Mouse (Mus musculus): ENCODE results near the gene Maneal.

The Maneal gene

DNA sequence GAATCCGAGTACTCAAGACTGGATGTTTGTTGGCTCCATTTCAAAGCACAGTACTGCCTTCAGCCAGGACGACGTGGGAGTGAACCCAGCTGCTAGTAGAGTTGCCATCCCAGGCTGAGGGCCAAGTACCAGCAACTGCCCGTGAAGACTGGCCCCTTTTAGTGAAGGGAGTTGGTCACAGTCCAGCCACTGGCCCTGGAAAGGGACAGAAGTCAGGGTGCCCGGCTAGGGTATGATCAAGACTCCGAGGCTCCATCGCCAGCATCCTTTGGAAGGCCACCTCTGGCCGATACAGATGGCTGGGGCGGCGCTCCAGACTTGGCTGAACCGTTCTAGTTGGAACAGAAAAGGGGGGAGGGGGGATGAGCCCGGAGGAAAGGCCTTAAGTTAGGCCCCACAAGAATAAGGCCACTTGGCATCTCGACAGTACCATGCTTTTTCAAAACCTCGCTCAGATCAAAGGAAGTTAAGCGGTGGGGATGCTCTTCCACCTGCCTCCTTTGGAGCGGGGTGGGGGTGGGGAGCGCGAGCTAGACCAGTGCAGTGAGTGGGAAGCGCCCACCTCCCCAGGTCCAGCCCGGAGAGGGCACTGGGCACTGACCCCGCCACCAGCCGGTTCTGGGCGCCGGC is 12.2 kb downstream of the Maneal start:
- DNase-seq (ENCODE audit: low spot score in 2 of 2): peak; percentile 59 to 78

DNA sequence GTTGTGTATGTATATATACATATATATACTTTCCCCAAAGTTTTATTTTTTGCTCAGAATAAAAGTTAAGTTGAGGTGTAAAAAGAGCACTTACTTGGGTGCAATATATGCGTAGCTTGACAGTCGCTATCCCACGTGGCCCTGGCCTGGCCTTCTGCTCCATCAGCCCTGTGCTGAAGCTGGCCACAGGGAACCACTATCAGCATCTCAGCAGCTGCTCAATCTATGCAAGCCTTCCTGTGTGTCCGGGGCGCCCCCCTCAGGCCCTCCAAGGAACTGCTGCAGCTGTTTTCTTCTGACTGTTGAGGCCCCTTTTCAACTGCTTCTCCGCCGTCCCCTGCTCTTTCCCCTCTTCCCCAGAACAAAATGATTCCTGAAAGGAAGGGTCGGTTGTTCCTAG is 14.4 kb downstream of the Maneal start:
- DNase-seq (ENCODE audit: low spot score in 2 of 2): peak; percentile 76 to 87

DNA sequence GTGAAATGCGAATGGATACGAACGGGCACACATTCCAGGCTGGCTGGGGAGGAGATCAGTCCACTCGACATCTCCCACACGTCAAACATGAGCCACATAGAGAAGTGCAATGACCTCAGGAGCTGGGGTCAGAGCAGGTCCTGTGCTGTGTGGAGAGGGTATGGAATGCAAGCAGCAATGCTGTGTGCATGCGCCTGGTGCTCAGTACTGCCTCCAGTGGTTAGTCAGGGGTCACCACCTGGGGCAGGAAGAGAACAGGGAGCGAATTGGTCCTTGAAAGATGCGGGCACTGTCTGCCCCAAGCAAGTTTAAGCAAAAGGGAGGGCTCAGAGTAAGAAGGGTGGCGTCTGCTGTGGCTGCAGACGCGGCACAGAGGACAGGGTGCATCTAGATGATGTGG is 18.5 kb downstream of the Maneal start:
- no peak for DNase-seq (ENCODE audit: low spot score in 2 of 2)

DNA sequence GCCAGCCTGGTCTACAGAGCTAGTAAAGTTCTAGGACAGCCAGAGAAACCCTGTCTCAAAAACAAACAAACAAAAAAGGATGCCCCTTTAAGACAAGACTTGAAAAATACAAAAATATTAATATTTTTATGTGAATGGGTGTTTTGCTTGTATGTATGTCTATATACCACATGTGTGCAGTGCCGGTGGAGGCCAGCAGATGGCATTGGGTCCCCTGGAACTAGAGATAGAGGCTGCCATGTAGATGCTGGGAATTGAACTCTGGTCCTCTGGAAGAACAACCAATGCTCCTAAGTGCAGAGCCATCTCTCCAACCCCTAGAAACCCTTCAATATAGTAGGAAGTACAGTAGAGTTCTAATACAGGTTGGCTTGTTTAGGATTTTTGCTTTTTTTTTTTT is 21.0 kb downstream of the Maneal start:
- DNase-seq (ENCODE audit: low spot score in 2 of 2): no peak

DNA sequence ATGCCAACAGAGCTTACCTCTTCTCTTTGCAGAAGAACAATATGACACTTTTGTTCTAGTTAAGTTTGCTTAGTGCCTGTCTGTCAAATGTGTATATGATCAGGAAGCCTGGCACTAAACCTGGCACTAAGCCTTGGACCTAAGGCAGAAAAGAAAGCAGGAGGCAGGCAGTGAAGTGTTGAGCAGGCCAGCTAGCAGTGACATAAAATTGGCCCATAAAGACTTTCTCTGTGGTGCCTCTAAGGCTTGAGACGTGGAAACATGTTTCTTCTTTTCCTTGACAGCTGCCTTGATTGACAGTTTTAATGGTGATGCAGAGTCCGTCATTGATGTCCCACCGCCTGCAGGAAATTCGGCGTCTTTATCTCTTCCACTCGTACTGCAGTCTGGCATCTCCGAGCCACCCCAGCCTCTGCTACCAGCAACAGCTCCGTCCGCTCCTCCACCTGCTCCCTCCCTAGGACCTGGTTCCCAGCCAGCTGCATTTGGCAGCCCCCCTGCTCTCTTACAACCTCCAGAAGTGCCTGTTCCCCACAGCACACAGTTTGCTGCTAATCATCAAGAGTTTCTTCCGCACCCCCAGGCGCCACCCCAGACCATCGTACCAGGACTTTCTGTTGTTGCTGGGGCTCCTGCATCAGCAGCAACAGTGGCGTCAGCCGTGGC is 23.8 kb downstream of the Maneal start:
- no peak for DNase-seq (ENCODE audit: low spot score in 2 of 2)

DNA sequence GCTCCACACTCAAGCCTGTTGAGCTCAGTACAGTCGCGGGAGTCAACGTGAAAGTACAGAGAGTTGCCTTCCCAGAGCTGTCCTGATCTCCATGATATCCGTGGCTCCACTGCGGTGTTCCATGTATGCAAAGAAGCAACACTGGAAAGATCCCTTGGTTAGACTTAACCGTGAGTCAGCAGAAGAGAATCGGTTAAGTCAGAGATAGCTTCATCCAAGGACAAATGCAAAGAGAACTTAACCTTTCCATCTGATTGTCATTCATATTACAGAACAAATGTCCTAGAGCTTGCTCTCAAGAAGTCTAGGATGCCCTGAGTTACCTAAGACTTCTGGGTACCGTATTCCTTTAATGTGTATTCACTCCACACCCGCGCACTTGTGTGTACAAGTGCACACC is 29.2 kb downstream of the Maneal start:
- no peak for DNase-seq (ENCODE audit: low spot score in 2 of 2)

DNA sequence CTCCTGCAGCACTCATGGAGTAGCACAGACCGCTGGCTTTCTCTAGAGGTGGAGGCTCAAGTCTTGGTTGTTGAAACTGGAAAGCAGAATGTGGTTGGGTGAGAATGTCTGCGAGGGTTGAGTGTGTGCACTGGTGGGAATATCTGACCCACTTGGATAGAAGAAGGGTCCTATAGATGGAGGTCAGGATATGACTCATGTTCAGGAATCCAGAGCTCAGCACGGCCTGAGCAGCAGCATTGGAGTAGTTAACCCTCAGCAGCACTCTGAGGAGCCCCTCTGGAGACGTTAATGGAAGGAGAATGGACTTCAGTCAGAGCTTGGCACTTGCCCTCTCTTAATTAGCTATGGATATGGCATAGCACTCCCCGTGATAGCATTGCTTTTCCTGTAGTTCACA is 32.3 kb downstream of the Maneal start:
- no peak for DNase-seq (ENCODE audit: low spot score in 2 of 2)

DNA sequence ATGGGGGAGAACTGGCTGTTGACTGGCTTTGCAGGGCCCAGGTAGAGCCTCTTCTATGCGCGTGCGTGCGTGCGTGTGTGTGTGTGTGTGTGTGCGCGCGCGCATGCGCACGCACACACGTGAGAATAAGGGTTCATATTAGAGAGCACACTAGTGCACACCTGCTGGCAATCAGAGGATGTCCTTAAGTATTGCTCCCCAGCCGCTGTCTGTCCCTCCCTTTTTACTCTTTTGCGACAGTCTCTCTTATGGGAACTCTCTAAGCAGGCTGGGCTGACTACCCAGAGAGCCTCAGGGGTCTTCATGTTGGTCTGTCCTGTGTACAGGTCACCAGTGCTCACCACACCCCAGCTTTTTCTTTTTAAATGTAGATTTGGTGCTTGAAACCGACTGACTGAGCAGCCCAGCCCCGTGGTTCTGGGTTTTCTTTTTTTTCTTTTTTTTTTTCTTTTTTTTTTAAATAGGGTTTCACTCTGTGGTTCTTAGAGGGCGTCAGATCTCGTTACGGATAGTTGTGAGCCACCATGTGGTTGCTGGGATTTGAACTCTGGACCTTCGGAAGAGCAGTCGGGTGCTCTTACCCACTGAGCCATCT is 36.5 kb downstream of the Maneal start:
- DNase-seq (ENCODE audit: low spot score in 2 of 2): no peak

DNA sequence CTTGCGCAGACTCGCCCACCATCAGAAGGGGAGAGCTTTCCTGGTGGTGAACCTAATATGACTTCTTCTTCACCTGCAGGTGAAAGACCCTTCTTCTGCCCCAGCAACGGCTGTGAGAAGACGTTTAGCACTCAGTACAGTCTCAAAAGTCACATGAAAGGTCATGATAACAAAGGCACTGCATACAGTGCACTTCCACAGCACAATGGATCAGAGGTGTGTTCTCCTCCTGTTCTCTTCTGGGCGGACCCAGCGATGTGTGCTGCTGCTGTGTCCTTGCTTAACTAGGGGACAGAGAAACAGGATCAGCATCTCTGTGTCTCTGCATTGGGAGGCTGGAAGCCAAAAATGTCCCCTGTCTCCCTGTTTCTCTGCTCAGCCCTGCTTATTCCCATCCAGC is 37.0 kb downstream of the Maneal start:
- no peak for DNase-seq (ENCODE audit: low spot score in 2 of 2)

DNA sequence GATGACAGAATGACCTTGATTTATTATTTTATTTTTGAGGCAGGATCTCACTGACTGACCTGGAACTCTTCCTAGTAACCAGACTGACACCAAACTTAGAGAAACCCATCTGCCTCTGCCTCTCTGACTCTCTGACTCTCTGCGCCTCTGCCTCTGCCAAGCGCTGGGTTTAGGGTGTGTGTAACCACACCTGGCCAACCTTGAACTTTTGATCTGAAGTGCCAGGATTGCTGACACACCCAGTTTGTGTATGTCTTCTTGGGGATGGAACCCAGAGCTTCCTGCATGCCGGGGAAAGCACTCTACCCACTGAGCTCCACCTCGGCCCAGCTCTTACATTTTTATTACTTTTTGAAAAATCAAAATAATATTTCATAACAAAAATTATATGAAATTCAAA is 43.1 kb downstream of the Maneal start:
- DNase-seq (ENCODE audit: low spot score in 2 of 2): no peak

DNA sequence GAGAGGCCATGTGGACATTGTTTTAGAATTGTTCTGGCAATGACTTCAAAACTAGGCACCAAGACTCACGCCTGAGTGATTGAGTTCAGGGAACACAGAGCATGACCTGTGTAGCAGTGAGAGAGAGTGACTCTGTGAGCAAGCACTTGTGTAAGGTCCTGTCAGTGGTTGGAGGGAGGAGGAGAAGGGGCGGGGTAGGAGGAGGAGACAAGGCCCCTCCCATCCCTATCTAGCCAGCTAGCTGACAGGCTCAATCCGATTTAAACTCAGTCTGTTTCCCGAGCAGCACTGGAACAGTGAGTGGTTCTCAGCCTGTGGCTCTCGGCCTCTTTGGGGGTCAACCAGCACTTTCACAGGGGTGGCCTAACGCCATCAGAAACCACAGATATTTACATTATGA is 44.2 kb downstream of the Maneal start:
- no peak for DNase-seq (ENCODE audit: low spot score in 2 of 2)

DNA sequence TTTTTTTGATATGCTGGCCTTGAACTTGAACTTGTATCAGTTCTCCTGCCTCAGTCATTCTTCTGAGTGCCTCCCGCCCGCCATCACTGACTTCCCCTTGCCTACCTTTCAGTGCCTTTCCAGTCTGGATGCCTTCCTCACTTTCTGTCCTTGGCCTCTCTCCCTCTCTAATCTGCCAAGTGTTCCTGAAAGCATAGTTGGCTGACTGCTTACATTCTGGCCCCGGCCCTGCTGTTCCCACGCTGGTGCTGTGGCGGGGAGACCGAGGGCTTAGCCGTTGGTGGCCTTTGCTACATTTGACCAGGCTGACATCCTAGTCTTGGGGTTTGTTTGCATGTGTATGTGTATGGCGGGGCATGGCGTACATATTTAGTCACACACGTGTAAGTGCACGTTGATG is 46.1 kb downstream of the Maneal start:
- no peak for DNase-seq (ENCODE audit: low spot score in 2 of 2)

DNA sequence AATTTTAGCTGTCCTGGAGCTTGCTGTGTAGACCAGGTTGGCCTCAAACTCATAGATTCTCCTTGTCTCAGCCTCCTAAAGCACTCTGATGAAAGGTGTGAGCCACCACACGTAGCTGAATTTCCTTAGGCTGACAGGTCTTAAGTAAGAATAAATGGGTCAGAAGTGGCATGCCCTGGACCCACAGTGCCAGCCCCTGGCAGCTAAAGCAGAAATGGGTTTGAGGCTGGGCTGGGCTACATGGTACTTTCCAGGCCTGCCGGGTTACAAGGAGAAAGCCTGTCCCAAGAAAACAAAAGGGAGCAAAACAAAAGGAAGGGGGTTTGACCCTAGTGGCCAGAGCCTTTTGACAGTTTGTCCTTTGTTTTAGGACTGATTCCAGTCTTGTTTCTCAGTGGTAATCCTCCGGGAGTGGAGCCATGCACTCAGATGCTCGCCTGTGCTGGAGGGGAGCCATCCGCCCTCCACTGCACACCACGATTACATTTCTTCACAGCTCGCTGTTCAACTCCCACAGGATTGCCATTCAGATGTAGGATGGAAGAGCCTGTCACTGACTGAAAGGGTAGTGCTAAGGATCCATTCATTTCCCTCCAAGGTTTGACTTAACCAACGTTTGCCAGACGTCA is 50.5 kb downstream of the Maneal start:
- peak in 1 of 2 experiments; percentile 28 for DNase-seq (ENCODE audit: low spot score in 2 of 2)

DNA sequence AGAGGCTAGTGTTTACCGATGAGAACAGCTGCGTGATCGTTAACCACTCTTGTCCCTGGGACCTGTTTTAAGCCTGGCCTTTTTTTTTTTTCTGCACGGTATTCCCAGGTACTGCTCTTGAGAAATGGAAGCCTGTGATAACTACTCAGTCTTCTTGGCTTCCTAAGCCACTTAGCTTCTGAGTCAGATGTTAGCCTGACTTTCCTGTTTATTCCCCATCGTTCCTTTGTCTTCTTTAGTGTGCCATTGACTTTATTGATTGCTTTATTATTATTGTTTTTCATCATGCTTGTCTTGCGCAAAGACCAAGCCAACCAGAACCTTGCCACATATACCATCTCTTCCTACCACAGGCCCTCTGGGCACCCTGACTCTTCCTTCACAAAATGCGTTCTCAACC is 51.9 kb downstream of the Maneal start:
- DNase-seq (ENCODE audit: low spot score in 2 of 2): no peak

DNA sequence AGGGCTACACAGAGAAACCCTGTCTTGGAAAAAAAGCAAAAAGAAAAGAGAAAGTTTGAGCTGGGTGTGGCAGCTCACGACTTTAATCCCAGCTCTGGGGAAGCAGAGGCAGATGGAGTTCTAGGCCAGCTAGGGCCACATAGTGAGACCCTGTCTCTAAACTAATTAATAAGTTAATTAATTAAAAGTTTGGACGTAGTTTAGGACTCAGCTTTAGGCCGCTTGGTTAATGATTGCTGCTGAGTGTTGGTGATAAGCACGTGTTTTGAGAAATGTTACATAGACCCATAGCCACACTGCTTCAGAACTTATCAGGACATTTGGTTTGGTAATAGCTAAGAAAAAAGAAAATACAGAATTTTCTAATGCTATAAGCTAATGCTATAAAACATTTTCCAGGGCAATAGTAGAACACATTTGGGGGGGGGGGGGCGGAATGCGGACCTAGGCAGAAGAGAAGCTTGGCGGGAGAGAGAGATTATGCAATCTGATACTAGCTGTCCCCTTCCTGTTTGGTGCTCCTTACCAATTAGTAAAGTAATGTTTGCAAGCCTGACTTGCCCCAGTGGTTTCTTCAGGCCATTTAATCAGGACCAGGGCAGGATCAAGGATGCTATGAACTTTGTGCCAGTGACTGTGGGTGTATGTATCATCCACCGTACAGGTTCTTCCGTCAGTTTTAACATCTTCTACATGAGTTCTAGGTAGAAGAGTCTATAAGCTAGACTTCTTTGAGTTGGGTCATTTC is 52.7 kb downstream of the Maneal start:
- no peak for DNase-seq (ENCODE audit: low spot score in 2 of 2)

DNA sequence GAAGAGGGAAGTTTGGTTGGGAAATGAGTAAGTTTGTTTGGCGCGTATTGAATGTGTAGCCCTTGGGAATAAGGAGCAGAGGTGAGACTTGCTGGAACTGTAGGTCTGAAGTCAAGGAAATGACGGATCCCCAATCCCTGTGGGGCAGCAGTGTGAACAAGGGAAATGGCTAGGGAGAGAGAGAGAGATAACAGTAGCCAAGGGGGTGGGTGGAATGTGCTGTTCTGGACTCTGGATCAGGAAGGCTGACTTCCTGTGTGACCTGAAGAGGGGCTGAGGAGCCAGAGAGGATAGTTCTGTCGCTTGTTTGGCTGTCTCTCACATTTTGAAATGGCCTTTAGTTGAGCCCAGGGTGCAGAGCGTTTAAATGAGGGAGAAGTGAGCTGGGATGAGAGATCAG is 53.5 kb downstream of the Maneal start:
- no peak for DNase-seq (ENCODE audit: low spot score in 2 of 2)
